Mouse (Mus musculus) CD8-positive naive resting alpha-beta T cell, adult 2 months (primary cell): ENCODE measurements around the gene Cnot10.

ENCODE experiments used
- DNase-seq, 2 experiments: peaks; one replicate each; pipeline ENCODE4 v3.0.0; 2022; ENCODE audit warnings: low read depth in 2 of 2, low spot score in 2 of 2

The Cnot10 gene

GRCm38 (mm10) chr9:114639839-114640646 lies at the start of gene Cnot10:
Cnot10 (minus strand) TSS chr9:114640184.
- peak; percentile 98 to 99 for DNase-seq

DNA sequence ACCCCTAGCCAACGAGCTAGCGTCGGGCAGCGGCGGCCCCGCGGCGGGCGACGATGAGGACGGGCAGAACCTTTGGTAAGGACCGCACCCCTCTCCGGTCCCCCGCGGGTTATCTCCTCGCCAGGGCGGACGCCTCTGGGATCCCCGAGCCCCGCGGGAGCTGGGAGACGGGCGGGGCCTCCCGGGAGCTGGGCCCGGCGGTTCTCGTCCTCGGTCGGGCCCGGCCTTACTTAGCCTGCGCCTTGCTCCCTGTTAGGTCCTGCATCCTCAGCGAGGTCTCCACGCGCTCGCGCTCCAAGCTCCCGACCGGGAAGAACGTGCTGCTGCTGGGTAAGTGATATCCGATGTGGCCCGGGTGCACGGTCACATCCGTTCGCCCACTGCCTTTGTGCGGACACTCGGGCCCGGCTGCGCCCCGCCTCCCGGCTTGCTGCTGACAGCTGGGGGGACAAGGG lies 49.0 kb upstream of the Cnot10 start:
- DNase-seq = no peak

DNA sequence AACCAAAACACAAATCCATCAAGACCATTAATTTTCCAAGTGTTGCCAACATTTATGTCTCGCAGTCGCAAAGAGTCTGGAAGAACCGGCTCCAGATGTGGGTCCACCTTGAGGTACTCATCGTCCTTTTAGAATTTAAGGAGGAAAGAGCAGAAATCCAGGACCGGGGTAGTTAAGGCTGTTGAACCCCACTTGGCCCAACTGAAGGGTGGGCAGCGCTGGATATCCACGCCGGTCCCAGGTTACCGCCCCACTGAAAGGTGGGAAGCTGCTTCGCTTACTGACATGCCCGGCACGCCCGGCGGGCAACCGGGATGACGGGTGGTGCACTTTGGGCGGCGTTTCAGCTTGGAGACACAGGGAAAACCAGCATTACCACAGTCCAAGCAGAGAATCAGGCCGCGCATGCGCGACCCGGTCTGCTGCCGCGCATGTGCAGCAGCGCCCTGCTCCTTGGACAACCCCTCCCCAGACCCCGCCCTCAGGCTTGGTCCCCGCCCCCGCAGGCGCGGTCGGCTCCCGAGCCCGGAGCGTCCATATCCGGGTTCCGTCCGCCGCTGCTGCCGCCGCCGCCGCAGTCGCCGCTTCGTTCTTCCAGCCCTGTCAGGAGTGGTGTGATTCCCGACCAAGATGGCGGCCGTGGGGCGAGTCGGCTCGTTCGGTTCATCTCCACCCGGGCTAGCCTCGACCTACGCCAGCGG lies 48.4 kb upstream of the Cnot10 start, which contains the start of gene Dync1li1:
Gene Dync1li1 (plus strand): TSS at position 539 of the 701 bp plus-strand sequence.
- peak; percentile 93 to 94 for DNase-seq

- DNase-seq = no peak
These were observed 47.7 kb upstream of the Cnot10 start for GRCm38 (mm10) chr9:114687639-114688038.

DNA sequence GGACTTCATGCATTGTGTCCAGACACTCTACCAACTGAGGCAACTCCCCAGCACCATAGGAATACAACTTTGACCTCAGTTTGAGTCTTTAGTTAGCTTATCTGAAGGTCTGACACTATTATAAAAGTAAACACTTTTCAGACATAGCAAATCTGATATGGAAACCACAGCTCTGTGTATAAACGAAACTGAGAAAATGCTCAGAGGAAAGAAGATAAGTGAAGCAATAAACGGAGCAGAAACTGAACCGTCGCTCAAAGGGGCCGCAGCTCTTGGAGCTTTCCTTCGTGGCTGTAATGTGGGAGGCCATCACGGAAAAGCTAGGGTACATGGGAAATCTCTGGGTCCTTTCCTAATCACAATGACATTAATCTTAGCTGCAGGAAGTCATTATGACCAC lies 46.3 kb upstream of the Cnot10 start:
- DNase-seq = no peak

DNA sequence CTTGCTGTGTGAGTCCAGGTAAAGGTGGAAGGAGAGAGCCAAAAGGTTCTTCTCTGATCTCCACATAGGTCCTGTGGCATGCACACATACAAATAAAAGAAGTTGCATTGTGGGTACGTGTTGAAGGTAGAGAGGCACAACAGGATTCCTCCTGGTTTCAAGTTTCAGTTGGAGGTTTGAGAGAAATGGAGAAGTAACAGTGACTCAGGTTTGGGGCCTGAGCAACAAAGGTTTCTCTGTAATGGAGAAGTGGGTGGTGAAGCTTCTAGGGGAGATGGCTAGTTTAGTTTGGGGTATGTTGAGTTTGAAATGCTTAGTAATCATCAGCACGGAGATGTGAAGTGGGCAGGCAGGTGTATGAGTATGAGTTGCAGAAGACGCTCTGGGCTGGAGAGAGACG lies 42.2 kb upstream of the Cnot10 start:
- no peak for DNase-seq

DNA sequence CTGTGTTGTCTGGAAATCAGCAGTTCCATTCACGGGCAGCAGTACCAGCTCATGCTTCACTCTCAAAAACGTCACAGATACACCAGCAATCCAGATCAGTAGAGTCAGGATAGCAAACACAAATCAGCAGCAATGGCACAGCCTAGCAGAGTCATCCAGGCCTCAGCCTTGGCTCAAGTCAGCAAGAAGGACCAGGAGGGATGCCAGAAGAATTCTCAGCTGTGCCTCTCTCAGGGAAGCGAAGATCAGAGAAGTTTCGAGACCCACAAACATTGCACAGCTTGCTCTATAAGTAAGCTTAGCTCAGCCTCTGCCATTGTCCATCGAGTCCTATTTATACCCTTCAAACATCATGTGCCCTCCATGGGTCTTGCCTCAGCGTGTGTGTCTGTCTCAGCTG lies 40.5 kb upstream of the Cnot10 start:
- no peak for DNase-seq

DNA sequence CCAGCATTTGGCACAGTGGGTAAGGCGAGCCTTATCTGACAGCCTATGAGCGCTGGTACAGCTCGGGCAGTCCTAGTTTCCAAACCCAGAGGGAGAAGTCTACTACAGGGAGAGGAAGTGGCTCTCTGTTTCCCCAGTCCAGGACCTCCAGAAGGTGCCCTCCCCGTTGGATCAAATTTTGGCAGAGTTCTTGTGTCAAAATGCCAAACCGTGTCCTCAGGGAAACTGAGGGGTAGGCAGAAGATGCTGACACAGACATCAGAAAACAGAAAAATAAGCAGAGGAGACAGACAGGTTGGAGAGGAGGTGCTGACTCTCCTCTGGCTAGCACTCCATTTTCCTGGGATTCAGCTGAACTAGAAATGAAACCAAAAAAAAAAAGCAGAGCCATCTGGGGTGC lies 40.0 kb upstream of the Cnot10 start:
- no peak for DNase-seq

GRCm38 (mm10) chr9:114678576-114678975 lies 38.6 kb upstream of the Cnot10 start:
- DNase-seq = no peak

GRCm38 (mm10) chr9:114673626-114674025 lies 33.6 kb upstream of the Cnot10 start:
- no peak for DNase-seq

GRCm38 (mm10) chr9:114672703-114673561 lies 32.9 kb upstream of the Cnot10 start:
- no peak for DNase-seq

DNA sequence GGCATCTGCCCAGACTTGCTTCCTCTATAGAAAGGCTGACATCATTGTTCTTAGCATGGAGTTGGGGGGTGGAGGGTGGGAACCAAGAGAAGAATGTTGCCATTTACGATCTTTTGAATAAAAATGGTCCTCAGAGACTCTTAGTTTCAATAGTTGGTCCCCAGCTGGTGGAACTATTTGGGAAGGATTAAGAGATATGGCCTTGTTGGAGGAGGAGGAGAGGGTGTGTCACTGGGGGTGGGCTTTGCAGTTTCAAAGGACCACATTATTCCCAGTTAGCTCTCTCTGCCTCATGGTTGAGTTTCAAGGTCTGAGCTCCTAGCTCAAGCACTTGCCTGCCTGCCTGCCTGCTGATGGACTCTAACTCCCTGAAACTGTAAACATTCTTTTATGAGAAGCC lies 32.0 kb upstream of the Cnot10 start:
- no peak for DNase-seq

DNA sequence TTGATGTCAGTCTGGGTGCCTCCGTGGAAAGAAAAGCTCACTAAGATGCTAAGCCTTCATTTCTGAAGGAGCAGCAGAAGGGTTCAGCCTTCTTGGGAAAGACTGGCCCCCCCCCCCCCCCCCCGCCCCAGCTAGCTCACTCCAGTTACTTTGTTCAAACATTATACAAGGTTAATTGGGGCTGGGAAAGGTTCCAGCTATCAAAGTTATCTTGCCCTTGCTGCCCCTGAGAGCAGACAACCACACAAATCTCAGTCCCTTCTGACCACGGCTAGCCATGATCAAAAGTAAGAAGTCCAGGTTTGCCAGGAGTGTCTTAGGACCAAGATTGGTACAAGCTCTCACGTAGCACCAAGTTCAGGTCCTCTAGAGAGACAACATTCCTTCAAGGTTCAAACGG lies 29.0 kb upstream of the Cnot10 start:
- DNase-seq = no peak

DNA sequence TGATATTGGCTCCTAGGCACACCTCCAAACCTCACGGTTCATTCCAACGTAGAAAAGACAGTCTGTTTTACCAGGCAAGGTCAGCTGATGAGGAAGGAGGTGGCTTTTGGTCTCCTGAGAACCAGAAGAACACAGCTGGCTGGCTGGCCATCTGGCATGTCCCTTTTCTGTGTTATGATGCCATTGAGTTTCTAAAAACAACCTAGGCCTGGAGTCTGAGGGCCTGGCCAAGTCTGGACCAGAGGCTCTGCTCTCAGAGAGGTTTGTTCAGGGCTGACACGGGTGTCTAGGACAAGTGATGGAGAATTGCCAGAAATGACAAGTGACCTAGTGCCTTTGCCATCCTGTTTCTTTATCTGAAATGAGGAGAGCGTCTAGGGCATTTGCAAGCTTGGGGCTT lies 28.1 kb upstream of the Cnot10 start:
- DNase-seq = no peak

DNA sequence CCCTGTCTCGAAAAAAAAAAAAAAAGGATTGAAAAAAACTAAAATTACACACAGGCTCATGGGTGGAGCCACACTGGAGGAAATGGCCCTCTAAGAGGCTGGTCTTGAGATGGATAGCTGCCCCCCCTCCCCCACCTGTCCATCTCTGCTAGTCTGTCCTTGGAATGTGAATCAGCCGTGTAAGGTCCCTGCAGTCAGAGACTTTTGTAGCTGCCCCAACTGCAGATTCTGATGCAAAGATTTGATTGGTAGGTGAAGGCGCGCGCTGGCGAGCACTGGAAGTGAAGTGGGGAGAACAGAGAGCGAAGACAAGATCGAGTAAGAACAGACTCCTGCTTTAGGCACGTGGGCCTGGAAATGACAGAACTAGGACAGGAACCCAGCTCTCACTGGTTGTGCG lies 26.9 kb upstream of the Cnot10 start:
- no peak for DNase-seq

GRCm38 (mm10) chr9:114663782-114664181 lies 23.8 kb upstream of the Cnot10 start:
- no peak for DNase-seq

GRCm38 (mm10) chr9:114661991-114662390 lies 22.0 kb upstream of the Cnot10 start:
- no peak for DNase-seq

GRCm38 (mm10) chr9:114660983-114661382 lies 21.0 kb upstream of the Cnot10 start:
- no peak for DNase-seq

DNA sequence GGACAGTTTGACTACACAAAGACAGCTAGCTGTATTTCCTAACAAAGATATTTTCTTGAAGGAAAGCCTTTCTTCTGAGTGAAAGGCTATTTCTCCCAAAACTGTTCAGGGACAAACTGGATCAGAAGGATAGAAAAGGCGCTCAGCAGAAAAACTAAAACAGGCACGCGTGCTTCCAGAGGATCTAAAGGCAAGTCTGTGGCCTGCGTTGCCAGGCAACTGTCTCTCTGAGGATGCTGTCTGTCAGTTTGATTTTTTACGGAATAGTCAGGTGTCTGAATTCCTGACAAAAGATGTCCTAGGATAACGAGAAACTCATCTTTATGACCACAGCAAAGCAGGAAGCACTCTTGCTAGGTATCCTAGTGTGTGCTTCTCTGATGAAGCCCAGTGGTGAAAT lies 20.5 kb upstream of the Cnot10 start:
- DNase-seq = no peak

DNA sequence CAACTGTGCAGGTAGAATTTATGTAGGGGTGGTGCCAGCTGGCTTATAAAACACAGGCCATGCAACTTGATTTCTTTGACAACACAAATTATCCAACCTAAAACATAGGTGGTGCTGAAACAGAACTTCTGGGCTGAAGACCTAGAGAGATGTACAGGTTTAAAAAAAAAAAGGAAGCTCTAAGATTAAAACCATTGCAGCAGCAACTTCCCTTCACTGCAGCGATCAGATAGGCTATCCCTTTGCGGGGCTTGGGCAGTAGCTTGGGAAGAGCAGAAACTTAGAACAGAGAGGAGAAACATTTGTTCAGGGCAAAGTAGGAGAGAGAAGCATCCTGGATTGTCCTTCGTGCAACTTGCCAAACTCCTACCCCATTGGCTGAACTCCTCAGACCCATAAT lies 16.7 kb upstream of the Cnot10 start:
- DNase-seq = no peak

DNA sequence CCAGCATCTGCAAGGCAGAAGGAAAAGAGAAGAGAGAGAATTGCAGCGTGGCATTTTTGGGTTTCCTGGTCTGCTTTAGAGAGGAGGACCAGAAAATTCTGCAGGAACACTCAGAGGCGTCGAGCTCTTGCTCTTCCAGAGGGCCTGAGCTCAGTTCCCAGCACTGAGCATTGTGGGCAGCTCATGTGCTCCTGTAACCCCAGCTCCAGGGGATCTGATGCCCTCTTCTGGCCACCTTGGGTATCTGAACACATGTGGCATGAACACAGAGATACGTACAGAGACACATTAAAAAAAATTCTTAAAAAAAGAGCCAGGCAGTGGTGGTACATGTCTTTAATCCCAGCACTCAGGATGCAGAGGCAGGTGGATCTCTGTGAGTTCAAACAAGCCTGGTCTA lies 15.4 kb upstream of the Cnot10 start:
- no peak for DNase-seq
